Mouse (Mus musculus) small intestine, adult 2 months (tissue): ENCODE measurements around the gene Cdk14. TPM values are rescaled to one million over a fixed set of nuclear protein-coding genes. Genes with fewer than 3 reads are reported as not detected.
A peak's percentile ranks its signal among the peaks of the same experiment; 100 is the strongest.

Source experiments
- H3K27ac ChIP-seq: fragments of 200-500 bp; 2 replicates; pipeline ENCODE4 v1.5.1; 2012; ENCODE audit warnings: low read depth, low read length, control low read depth, inconsistent platforms; ENCODE audit not compliant: insufficient read depth
- H3K27me3 ChIP-seq: fragments of 200-500 bp; 2 replicates; pipeline ENCODE4 v1.6.1; 2012; ENCODE audit warnings: mild to moderate bottlenecking, moderate library complexity, low read length, inconsistent platforms; ENCODE audit not compliant: control insufficient read depth, insufficient read depth
- H3K36me3 ChIP-seq: fragments of 200-500 bp; 2 replicates; pipeline ENCODE4 v1.6.1; 2012; ENCODE audit warnings: mild to moderate bottlenecking, low read length, control low read depth, inconsistent platforms; ENCODE audit not compliant: control insufficient read depth, insufficient read depth
- H3K4me1 ChIP-seq: fragments of 200-500 bp; 2 replicates; pipeline ENCODE4 v1.6.1; 2012; ENCODE audit warnings: low read length, inconsistent platforms, mixed read lengths; ENCODE audit not compliant: control insufficient read depth, insufficient read depth, insufficient read length
- H3K4me3 ChIP-seq: fragments of 200-500 bp; 2 replicates; pipeline ENCODE4 v1.5.1; 2012; ENCODE audit warnings: low read depth, mild to moderate bottlenecking, control low read depth, inconsistent platforms, low read length, moderate library complexity
- CTCF ChIP-seq: fragments of 200-500 bp; IDR thresholded peaks from 2 replicates; pipeline ENCODE4 v1.5.1; 2012; ENCODE audit warnings: low read depth, mild to moderate bottlenecking, control low read depth, inconsistent platforms, low read length, moderate library complexity, mixed read lengths; ENCODE audit not compliant: insufficient replicate concordance, insufficient read length; ENCODE audit errors: extremely low read depth
- POLR2A ChIP-seq: fragments of 200-500 bp; IDR thresholded peaks from 2 replicates; pipeline ENCODE4 v1.6.1; 2012; ENCODE audit warnings: low read depth, mild to moderate bottlenecking, control low read depth, inconsistent platforms, low read length, moderate library complexity
- WGBS: fragments of 180-500 bp; shearing (Covaris S2); methylation state at CpG from one replicate; pipeline ENCODE4 v1.1.7; 2018; 5-methylcytosine and 5-hydroxymethylcytosine counted together
- polyA plus RNA-seq: library from polyadenylated mRNA; depleted of rRNA; stranded (reverse); fragments of >200 nt; gene quantifications from 2 replicates; pipeline ENCODE4 v1.2.3, GENCODE M21; 2012

Gene Cdk14
- polyA plus RNA-seq, 1 experiment, result 0.37 TPM

DNA sequence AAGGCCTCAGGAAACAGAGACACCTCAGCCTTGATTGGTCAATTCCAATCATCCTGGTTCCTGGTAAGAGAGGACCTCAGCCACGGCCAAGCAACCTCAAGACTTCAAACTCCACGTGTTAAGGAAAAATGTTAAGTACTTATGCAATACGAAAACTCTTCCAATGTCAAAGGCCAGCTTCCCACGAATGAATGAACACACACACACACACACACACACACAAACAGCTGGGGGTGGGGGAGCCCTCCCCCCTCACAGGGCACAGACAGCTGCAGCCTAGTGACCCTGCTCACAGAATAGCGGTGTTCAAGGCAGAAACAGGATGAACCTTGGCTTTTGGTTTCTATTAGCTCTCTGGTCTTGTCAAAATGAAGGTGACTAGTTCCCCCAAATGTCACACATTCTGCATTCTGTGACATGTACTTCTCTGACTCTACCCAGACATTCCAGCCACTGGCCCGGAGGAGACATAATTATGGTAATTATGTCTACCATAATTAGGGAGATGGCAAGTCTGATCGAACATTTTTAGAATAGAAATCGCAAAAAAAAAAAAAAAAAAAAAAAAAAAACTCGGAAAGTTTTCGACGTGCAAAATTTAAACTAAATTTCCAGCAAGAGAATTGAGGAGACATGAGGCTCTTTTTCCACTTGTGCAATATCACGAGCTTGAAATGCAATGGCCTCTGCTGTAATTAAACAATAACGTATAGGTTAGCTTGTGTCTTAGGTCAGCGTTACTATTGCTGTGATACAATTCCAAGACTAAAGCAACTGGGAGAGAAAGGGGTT lies 54.6 kb downstream of the Cdk14 start:
- TF ChIP-seq CTCF (no peak), POLR2A (no peak)
- Histone ChIP-seq H3K4me1 (0 out of 2 replicates have a peak, but pooled peaks cover 3% of the 10 kb centered on the region), H3K4me3 (no peak overlapping the region), H3K36me3 (no peaks in the 10 kb centered on the region), H3K27me3 (no peaks in the 10 kb centered on the region), H3K27ac (no peak overlapping the region)
- 78% methylated on average over 14 of the region's 14 CpGs for WGBS

DNA sequence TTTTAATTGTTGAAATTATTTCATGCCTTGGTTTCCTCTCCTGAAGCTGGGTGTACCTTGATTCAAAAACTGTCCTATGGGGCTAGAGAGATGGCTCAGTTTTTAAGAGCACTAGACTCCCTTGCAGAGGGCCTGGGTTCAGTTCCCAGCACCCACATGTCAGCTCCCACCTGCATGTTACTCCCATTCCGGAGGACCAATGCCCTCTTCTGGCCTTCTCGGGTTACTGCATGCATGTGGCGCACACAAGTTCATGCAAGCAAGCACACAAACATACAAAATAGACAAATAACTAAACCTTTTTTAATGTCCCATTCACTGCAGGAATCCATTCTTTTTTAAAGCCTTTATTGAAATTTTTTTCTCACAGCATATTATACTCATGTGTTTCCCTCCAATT lies 58.4 kb downstream of the Cdk14 start:
- H3K4me1 ChIP-seq, result no peaks in the 10 kb centered on the region
- no peaks in the 10 kb centered on the region for H3K36me3 ChIP-seq
- TF ChIP-seq POLR2A (no peak), CTCF (0 out of 2 replicates have a peak, but pooled peaks have one; percentile 16)
- no peaks in the 10 kb centered on the region for H3K27me3 ChIP-seq
- H3K27ac ChIP-seq, result no peak overlapping the region
- WGBS, result 90% methylated on average over 3 of the region's 3 CpGs
- H3K4me3 ChIP-seq, result no peak overlapping the region

DNA sequence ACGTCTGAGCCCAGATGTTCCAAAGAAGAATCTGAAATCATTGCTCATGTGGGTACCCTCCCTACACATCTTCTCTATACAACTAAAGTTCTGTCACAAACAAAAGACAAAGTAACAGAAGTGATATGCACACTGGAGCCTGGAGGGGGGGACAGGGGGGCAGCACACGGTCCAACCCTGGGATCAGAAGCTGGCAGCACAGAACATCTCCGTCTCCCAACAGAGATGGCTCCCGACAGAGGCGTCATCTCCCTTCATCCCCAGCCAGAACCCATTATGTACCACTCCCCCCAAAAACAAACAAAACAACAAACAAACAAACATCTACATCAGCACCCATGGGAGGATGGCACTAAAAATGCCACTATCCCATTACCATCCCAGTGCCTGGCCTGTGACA lies 59.8 kb downstream of the Cdk14 start:
- no peaks in the 10 kb centered on the region for H3K4me1 ChIP-seq
- H3K4me3 ChIP-seq, result no peak overlapping the region
- H3K36me3 ChIP-seq, result no peaks in the 10 kb centered on the region
- TF ChIP-seq POLR2A (no peak), CTCF (no peak)
- H3K27me3 ChIP-seq, result no peaks in the 10 kb centered on the region
- no peak overlapping the region for H3K27ac ChIP-seq
- 73% methylated on average over 5 of the region's 5 CpGs for WGBS

DNA sequence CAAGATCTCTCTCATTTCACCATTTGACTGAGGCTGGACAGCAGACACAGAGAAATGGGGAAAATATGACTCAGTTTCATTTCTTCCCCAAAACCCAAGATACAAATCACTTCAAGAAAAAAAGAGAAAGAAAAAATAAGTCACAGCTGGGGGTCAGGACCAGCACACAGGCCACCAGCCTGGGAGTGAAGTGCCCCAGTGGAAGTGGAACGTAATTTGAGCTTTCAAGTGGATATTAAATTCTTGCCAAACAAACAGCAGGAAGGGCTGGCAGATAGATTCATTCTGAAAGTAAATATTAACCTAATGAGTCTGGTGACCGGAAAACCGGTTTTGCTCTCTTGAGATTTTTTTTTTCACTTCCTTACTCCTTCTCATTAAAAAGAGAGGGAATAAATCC lies 60.2 kb downstream of the Cdk14 start:
- Histone ChIP-seq H3K27ac (no peak overlapping the region), H3K27me3 (no peaks in the 10 kb centered on the region), H3K36me3 (no peaks in the 10 kb centered on the region), H3K4me3 (no peak overlapping the region), H3K4me1 (no peaks in the 10 kb centered on the region)
- WGBS, result 13% methylated on average over 3 of the region's 3 CpGs
- TF ChIP-seq CTCF (no peak), POLR2A (no peak)

DNA sequence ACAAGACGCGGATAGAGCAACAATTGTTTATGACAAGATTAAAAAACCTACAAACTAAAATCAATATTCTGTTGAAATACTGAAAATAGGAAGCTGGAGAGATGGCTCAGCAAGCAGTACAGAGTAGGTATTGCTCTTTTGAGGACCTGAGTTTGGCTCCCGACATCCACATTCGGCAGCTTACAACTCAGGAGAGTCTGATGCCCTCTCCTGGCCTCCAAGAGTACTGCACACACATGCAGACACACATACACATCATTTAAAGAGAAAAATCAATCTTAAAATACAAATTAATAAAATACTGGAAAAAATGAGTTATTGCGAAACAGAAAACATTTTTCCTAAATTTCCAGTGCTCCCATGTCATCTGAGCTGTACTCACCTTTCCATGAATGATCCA lies 60.7 kb downstream of the Cdk14 start:
- no peak overlapping the region for H3K27ac ChIP-seq
- H3K36me3 ChIP-seq, result no peaks in the 10 kb centered on the region
- WGBS, result 92% methylated on average over 5 of the region's 5 CpGs
- H3K27me3 ChIP-seq, result no peaks in the 10 kb centered on the region
- TF ChIP-seq CTCF, result no peak
- TF ChIP-seq POLR2A, result no peak
- no peaks in the 10 kb centered on the region for H3K4me1 ChIP-seq
- H3K4me3 ChIP-seq, result no peak overlapping the region

DNA sequence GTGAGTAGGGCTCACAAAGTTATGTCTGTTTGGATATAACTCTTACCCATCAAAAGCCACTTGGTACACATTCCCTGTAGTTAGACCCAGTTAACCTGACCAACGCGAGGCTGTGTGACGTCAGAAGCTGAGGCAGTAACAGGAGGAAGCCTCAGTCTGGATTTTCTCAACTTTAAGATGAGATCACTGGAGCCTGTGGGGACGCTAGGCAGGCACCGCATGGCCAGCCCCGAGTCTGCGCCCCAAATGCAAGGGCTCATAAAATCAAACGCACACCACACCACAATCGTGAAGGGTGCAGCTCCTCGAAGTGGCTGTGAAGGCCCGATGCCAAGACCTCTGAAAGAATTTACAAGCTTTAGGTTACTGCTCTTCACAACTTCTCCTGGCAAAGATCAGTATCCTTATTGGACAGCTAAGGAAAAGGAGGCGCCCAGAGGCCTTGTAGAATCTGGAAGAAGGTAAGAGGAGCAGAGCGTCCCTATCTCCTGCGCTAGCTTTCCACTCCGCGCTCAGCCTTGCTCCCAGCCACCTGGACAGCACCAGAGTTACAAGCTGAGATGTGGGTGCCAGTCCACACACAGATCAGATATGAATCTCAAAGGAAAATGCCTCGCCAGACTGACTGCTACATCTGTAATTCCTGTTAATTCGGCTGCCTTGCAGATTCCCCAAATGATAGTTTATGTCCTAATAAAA lies 61.9 kb downstream of the Cdk14 start:
- H3K36me3 ChIP-seq, result no peaks in the 10 kb centered on the region
- H3K27ac ChIP-seq, result no peak overlapping the region
- no peaks in the 10 kb centered on the region for H3K27me3 ChIP-seq
- WGBS, result 78% methylated on average over 18 of the region's 18 CpGs
- TF ChIP-seq POLR2A (no peak), CTCF (no peak)
- H3K4me3 ChIP-seq, result no peak overlapping the region
- H3K4me1 ChIP-seq, result no peaks in the 10 kb centered on the region

DNA sequence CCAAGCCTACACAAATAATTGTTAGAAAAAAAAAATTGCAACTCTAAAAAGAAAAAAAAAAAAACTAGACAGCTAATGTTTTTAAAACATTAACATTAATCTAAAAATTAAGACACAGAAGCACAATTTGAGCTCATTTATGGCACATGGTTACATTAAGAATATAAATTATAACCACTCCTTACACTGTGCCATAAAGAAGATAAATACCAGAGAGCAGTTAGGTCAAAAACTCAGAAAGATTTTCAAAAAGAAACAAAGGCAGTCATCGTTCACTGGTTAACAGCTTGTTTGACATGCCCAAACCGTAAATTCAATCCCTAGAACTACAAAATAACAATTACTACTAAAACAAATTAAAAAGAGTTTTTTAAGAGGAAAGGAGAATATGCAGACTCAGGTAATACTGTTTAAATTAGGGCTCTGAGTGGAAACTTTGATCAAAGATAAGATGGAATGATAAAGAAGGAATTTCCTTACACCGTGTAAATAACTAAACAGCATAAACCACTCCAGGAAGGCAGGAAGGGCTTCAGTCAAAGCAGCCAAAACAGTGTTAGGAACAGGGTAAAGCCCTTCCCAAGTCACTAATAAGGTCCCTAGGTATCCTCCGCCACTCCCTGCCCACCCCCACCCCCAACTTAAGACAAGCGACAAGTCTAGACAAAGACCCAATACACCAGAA lies 65.3 kb downstream of the Cdk14 start:
- no peak for TF ChIP-seq POLR2A
- no peak for TF ChIP-seq CTCF
- Histone ChIP-seq H3K4me3 (no peak overlapping the region), H3K4me1 (no peaks in the 10 kb centered on the region), H3K27ac (no peak overlapping the region), H3K27me3 (no peaks in the 10 kb centered on the region), H3K36me3 (no peaks in the 10 kb centered on the region)
- WGBS, result 52% methylated on average over 5 of the region's 5 CpGs
